Mouse (Mus musculus): ENCODE measurements at regions not wholly inside any gene's neighbourhood (a gene's known extent, or its start where the extent isn't known, plus 50 kb on each side); places are given as distances from the start of the nearest gene placed in this dataset.

DNA sequence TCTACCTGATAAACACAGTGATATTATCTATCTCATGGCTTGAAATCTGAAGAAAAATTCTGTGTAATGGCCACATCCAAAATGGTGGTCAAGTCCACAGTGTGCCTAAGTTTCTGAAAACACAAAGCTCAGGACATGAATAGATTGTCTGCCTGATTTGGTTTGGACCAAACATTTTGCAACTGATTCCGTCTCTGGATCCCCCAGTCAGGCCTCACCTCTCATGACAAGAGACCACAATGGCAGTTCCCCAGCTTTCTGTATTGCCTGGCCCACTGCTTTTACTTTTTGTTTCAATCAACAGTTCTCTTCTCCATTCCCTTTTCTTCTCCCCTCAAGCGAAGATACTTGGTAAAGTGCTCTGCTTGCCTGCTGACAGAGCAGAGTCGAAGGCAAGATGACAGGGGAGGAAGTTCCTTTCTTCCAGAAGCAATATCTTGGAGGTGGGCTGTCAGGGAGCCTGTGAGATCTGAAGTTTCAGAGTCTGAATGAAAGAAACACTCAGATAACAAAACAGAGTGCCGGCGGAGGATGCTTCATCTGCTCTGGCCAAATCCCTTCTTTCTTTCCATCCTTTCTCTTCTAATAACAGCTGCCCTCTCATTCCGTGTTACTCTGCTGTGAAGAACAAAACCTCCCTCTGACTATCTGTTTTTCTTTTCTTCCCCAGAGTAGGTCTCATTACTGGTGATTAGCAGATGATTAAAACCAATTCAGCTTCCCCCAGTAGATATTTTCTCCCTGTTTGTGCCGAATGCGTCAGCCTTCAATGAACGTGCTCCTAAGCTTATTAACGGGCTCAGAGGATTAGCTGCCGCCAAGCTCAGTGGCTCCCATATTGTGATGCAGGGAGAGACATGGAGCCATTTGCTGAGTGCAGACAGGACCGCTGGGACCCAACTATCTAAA is 360.7 kb downstream of the Tmem182 start:
- ATAC-seq (ENCODE audit: low FRiP score), result no peak
- WGBS, result 42% methylated on average over 12 of the region's 12 CpGs
- no peak overlapping the region for H3K4me2 ChIP-seq (replicated peaks)
- no peaks in the 10 kb centered on the region for H3K4me1 ChIP-seq
- H3K27me3 ChIP-seq, result no peaks in the 10 kb centered on the region
- no peak overlapping the region for H3K4me3 ChIP-seq
- no peak overlapping the region for H3K27ac ChIP-seq
- H3K9ac ChIP-seq, result no peak overlapping the region
- H3K9me3 ChIP-seq (replicated peaks), result no peaks in the 10 kb centered on the region
- H3K36me3 ChIP-seq, result no peaks in the 10 kb centered on the region

DNA sequence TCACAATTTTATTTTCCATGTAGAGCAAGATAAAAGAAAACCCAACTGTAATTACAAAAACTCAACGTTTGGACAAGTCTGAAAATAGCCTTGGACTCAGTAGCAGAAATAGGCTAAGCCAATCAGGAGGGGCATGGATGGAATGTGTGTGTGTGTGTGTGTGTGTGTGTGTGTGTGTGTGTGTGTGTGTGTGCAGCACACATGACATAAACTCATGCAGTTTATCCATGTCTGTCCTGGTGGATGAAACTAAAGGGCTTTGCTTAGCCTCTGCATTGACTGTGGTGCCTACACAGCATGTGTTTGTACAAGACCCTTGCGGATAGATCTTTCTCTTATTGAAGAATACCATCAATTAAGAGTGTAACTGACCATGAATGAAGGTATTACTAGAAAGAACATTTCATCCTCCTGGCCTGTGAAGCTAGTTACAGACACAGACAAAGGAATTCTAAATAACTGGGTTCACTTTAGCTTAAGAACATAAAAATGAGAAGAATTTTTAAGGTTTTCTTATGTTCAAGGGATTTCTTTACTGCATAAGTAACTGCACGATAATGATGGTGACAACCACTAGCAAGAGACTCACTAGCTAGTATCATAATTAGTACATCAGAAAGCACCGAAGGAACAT is 361.5 kb downstream of the Tmem182 start:
- Histone ChIP-seq H3K9ac (no peak overlapping the region), H3K4me1 (no peaks in the 10 kb centered on the region), H3K27me3 (no peaks in the 10 kb centered on the region), H3K4me2 (replicated peaks) (no peak overlapping the region), H3K9me3 (replicated peaks) (no peaks in the 10 kb centered on the region), H3K36me3 (no peaks in the 10 kb centered on the region), H3K27ac (no peak overlapping the region), H3K4me3 (no peak overlapping the region)
- ATAC-seq (ENCODE audit: low FRiP score), result no peak
- WGBS, result 72% methylated on average over 4 of the region's 4 CpGs

DNA sequence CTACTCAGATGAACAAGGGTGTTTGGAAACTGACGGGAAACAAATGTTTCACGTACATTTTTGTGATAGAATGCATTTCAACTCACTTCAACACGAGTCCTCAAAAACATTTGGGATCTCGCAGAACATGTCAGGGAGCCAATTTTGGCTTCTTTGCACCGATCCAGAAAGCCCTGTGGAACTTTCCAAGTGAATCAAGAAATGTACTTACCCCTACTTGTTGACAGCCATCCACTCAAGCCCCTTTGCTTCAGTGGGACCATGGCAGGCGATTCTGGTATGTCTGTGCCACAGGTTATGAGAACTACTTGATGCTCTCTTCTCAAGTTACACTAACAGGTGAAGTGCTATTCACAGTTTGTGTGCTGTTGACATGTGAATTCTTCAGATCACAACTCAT is 381.6 kb downstream of the Tmem182 start:
- Histone ChIP-seq H3K4me3 (no peak overlapping the region), H3K4me1 (peaks cover 3% of the 10 kb centered on the region; the same call in 1 of the 2 replicates), H3K4me2 (replicated peaks) (no peak overlapping the region), H3K27ac (no peak overlapping the region), H3K9me3 (replicated peaks) (no peaks in the 10 kb centered on the region), H3K36me3 (no peaks in the 10 kb centered on the region), H3K27me3 (no peaks in the 10 kb centered on the region), H3K9ac (no peak overlapping the region)
- no peak for ATAC-seq (ENCODE audit: low FRiP score)
- WGBS, result 81% methylated on average over 6 of the region's 6 CpGs

DNA sequence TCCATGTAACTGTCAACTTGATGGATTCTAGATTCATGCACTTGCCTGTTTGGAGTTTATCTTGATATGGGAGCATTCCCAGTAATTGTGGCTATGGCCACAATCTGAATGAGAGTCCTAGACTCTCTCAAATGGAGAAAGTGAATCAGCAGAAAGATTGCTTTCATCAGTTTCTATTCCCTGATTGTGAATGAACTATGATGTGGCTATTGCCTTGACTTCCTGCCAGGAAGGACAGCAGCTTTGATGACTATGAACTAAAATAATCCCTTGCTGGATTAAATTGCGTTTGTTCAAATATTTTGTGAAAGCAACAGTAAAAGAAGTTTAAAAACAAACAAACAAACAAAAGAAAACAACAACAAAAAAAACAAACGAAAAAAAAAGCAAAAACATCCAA is 407.5 kb downstream of the Tmem182 start:
- no peak for ATAC-seq (ENCODE audit: low FRiP score)
- WGBS, result 75% methylated on average over 2 of the region's 2 CpGs
- Histone ChIP-seq H3K27ac (no peak overlapping the region), H3K4me2 (replicated peaks) (no peak overlapping the region), H3K27me3 (no peaks in the 10 kb centered on the region), H3K4me1 (no peaks in the 10 kb centered on the region), H3K9ac (no peak overlapping the region), H3K4me3 (no peak overlapping the region), H3K9me3 (replicated peaks) (no peaks in the 10 kb centered on the region), H3K36me3 (no peaks in the 10 kb centered on the region)

DNA sequence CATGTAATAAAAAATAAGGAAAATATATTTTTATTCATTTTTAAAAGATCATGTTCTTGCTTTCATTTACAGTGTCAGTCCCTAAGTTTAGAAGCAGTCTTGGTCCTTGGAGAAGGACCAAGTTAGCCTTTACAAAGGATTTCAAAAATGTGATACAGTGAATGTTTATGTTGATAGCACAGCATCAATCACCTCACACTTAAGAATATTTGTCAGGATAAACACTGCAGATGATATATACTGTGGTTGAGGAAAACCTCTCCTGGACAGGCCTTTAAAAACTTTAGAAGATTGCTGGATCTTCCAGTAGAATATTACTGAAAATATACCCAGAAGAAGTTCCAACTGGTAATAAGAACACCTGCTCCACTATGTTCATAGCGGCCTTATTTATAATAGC is 420.4 kb downstream of the Tmem182 start:
- WGBS, result 93% methylated on average over 1 of the region's 1 CpGs
- ATAC-seq (ENCODE audit: low FRiP score), result no peak
- no peak overlapping the region for H3K27ac ChIP-seq
- no peaks in the 10 kb centered on the region for H3K27me3 ChIP-seq
- H3K9ac ChIP-seq, result no peak overlapping the region
- H3K4me1 ChIP-seq, result no peaks in the 10 kb centered on the region
- H3K9me3 ChIP-seq (replicated peaks), result no peaks in the 10 kb centered on the region
- no peak overlapping the region for H3K4me2 ChIP-seq (replicated peaks)
- H3K4me3 ChIP-seq, result no peak overlapping the region
- H3K36me3 ChIP-seq, result no peaks in the 10 kb centered on the region

DNA sequence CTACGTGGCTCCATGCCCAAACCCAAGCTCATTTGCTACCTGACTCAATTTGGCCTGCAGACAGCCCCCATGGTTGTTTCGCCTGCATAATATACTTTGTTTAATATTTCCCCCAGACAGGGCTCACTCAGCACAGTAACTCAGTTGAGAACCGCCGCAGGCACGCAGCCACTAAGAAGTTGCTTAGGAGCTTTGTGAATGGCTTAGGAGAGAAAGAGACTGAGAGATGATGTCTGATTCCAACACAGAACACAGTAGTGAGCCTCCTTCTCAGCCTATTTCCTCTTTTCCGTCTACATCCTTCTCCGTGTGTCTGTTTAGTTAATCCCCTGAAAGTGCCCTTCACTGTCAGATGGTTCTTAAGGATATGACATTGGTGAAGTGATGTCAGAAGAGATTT is 429.9 kb downstream of the Tmem182 start:
- Histone ChIP-seq H3K27me3 (no peaks in the 10 kb centered on the region), H3K27ac (no peak overlapping the region), H3K4me1 (no peaks in the 10 kb centered on the region), H3K4me2 (replicated peaks) (no peak overlapping the region), H3K4me3 (no peak overlapping the region), H3K9ac (no peak overlapping the region), H3K9me3 (replicated peaks) (no peaks in the 10 kb centered on the region), H3K36me3 (no peaks in the 10 kb centered on the region)
- ATAC-seq (ENCODE audit: low FRiP score), result no peak
- 92% methylated on average over 7 of the region's 7 CpGs for WGBS

DNA sequence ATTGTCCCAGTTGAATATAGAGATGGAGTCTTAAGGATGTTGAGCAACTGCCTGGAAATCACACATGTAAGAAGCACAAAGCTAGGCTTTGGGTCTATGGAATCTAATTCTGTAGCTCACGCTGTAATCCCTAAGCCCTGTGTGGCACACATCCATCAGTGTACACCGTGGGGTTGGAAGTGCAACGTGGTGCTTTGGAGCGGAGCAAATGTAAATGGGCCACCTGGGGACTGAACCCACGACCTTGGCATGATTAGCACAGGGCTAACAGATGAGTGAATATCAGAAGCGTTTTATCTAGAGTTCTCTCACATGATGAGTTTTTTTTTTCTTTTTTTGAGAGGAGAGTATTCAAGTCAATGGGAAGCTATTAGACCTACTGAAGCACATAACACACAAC is 437.6 kb downstream of the Tmem182 start:
- H3K4me3 ChIP-seq, result no peak overlapping the region
- 46% methylated on average over 6 of the region's 6 CpGs for WGBS
- no peaks in the 10 kb centered on the region for H3K36me3 ChIP-seq
- H3K9me3 ChIP-seq (replicated peaks), result no peaks in the 10 kb centered on the region
- no peak overlapping the region for H3K4me2 ChIP-seq (replicated peaks)
- no peak overlapping the region for H3K9ac ChIP-seq
- peak; percentile 63; the same call in 1 of the 2 replicates for ATAC-seq (ENCODE audit: low FRiP score)
- no peak overlapping the region for H3K27ac ChIP-seq
- no peaks in the 10 kb centered on the region for H3K4me1 ChIP-seq
- H3K27me3 ChIP-seq, result no peaks in the 10 kb centered on the region

DNA sequence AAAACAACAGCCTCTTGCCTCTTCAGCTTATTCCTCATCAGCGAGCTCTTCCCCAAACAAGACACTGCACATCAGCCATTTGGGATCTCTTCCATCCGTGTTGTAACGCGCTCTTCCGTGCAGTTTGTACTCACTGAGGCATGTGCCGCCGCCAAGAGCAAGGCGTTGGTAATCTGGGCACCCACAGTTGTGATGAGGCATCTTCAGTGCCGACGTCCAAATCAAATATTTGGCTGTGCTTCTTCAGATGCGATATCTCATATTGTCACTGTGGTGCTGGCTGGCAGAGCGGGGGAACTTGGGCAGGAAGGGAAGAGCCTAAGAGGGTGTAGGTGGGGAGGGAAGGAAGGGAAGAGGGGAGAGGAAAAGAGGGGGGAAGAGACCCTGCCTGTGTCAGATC is 439.2 kb downstream of the Tmem182 start:
- 95% methylated on average over 12 of the region's 12 CpGs for WGBS
- Histone ChIP-seq H3K36me3 (no peaks in the 10 kb centered on the region), H3K4me1 (no peaks in the 10 kb centered on the region), H3K27ac (no peak overlapping the region), H3K4me3 (no peak overlapping the region), H3K9me3 (replicated peaks) (no peaks in the 10 kb centered on the region), H3K9ac (no peak overlapping the region), H3K27me3 (no peaks in the 10 kb centered on the region), H3K4me2 (replicated peaks) (no peak overlapping the region)
- no peak for ATAC-seq (ENCODE audit: low FRiP score)

DNA sequence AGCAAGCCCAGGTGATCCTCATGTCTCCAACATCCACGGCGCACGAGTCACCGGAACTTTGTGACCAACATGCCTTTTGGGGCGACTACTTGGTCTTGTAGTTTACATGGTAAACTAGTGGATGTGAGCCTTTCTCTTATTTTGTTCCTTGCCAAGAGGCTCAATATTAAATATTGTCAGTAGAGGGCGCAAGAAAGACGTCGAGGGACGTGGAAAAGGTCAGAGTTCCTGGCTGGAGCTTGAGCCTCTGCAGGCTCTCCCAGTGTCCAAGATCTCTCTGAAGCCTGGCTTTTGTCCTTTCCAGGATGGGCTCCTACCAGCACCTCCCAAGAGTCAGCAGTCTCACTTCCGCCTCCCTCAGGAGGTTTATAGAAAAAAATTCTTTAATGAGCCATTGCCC is 458.8 kb downstream of the Tmem182 start:
- no peaks in the 10 kb centered on the region for H3K36me3 ChIP-seq
- no peak overlapping the region for H3K4me3 ChIP-seq
- 35% methylated on average over 10 of the region's 10 CpGs for WGBS
- no peaks in the 10 kb centered on the region for H3K9me3 ChIP-seq (replicated peaks)
- no peak overlapping the region for H3K27ac ChIP-seq
- ATAC-seq (ENCODE audit: low FRiP score), result no peak
- no peaks in the 10 kb centered on the region for H3K27me3 ChIP-seq
- no peak overlapping the region for H3K4me2 ChIP-seq (replicated peaks)
- H3K9ac ChIP-seq, result no peak overlapping the region
- H3K4me1 ChIP-seq, result 0 out of 2 replicates have a peak, but pooled peaks cover 3% of the 10 kb centered on the region

DNA sequence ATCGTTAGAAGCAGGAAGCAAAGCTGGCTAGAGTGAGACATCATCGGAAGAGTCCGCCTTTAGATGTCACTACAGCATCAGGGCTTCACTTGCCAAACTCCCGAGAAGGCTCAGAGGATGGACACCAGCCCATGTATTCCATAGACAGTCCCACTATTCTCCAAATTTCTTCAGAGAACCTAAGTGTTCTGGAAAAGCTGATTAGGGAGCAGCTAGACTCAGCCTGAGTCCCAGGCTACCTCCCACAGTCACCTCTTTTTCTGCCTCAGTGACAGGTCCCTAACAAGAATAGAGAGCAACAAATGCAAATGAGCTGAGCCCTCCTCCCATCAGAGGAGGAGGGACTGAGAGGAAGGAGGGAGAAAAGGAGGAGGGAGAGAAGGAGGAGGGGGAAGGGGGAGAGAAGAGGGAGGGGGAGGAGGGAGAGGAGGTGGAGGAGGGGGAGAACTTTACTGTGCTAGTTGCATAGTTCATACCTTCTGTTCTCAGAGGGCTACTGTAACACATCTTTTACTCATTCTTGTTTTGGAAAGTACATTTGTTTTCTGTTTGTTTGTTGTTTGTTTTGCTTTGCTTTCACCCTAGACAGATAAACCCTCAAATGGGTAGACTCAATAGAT is 465.8 kb downstream of the Tmem182 start:
- 20% methylated on average over 4 of the region's 4 CpGs for WGBS
- peak; percentile 74 for ATAC-seq (ENCODE audit: low FRiP score)
- Histone ChIP-seq H3K9ac (no peak overlapping the region), H3K27ac (no peak overlapping the region; the same call in 1 of the 2 replicates), H3K9me3 (replicated peaks) (no peaks in the 10 kb centered on the region), H3K4me3 (no peak overlapping the region), H3K27me3 (no peaks in the 10 kb centered on the region), H3K4me2 (replicated peaks) (no peak overlapping the region), H3K36me3 (no peaks in the 10 kb centered on the region), H3K4me1 (peaks cover 38% of the 10 kb centered on the region)

DNA sequence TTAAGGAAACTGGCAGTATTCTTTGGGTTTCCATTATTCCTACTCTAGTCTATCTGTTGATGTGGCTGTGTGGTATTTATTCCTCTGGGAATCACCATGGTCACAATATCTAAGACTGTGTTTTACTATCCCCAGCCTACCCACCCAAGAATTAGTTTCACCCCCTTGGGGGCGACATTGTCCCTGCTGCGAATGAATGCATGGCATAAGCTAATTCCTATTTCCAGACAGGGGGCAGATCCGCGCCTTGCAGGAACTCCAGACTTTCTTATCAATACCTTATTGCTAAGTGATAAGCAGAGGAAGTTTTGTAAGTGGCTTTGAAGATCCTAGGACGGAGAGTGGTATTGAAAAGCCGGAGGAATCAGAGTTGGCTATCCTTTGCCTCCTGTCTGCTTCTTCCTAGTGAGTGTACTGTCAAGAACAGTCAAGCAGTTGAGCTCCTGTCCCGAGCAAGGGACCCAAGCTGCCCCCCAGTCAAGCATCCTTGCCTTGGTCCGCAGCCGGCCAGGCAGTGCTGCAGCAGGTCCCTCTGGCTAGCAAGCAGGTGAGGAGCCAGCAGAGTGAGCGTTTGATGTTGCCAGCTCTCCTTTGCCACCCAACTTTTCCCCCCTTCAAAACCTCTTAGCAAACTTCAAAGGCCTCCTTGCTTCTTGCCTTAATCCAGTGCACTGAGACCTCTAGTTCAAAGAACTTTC is 469.3 kb downstream of the Tmem182 start:
- WGBS, result 11% methylated on average over 10 of the region's 10 CpGs
- Histone ChIP-seq H3K27ac (peak overlapping the region; percentile 5), H3K27me3 (no peaks in the 10 kb centered on the region), H3K4me1 (peaks cover 40% of the 10 kb centered on the region), H3K9ac (0 out of 2 replicates have a peak overlapping the region, but pooled peaks have one; percentile 15), H3K36me3 (no peaks in the 10 kb centered on the region), H3K4me3 (no peak overlapping the region), H3K4me2 (replicated peaks) (peak overlapping the region; percentile 28), H3K9me3 (replicated peaks) (no peaks in the 10 kb centered on the region)
- ATAC-seq (ENCODE audit: low FRiP score), result peak; percentile 27; the same call in 1 of the 2 replicates

DNA sequence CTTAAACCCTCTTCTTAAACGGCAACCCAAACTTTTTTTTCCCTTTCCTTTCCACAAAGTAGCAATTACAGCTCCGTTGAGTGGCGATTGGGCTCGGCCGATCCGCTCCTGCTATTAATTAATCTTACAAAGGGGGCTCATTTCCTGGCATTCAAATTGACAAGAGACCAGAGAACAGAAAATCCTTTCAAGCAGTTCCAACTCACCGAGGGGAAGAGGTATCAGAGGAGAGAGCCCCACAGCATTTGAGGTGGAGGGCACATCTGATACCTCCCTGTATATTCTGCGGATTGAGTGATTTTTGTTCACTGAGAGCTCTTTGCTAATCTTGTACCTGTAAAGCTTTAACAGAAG is 469.8 kb downstream of the Tmem182 start:
- no peak for ATAC-seq (ENCODE audit: low FRiP score)
- H3K4me3 ChIP-seq, result no peak overlapping the region
- peaks cover 3% of the 10 kb centered on the region; the same call in 1 of the 2 replicates for H3K9me3 ChIP-seq (replicated peaks)
- 3% methylated on average over 8 of the region's 8 CpGs for WGBS
- peak overlapping the region; percentile 64 for H3K27ac ChIP-seq
- H3K9ac ChIP-seq, result peak overlapping the region; percentile 15; the same call in 1 of the 2 replicates
- no peaks in the 10 kb centered on the region for H3K27me3 ChIP-seq
- no peaks in the 10 kb centered on the region for H3K36me3 ChIP-seq
- H3K4me2 ChIP-seq (replicated peaks), result peak overlapping the region; percentile 28
- peaks cover 38% of the 10 kb centered on the region for H3K4me1 ChIP-seq

Measured in hindbrain, embryonic 12.5 days (tissue).